Mouse (Mus musculus): ENCODE data around the gene Sgsm3.

GRCm38 (mm10) chr15:80950055-80950454, 27.5 kb upstream of the Sgsm3 start:
- no peak for TF ChIP-seq TAL1 (IDR thresholded peaks at IDR 0.05; ENCODE audit: low read length)
- no peak for TF ChIP-seq GATA1 (IDR thresholded peaks at IDR 0.05; ENCODE audit: low read length)
